Mouse (Mus musculus) lung, adult 18-20 months (tissue): ENCODE results near the gene Polr2e.
A peak's percentile ranks its signal among the peaks of the same experiment; 100 is the strongest.

ENCODE experiments used
- DNase-seq, 2 experiments: peaks; one replicate each; pipeline ENCODE4 v3.0.0; 2022; ENCODE audit warnings: mixed read lengths in 2 of 2

The Polr2e gene

DNA sequence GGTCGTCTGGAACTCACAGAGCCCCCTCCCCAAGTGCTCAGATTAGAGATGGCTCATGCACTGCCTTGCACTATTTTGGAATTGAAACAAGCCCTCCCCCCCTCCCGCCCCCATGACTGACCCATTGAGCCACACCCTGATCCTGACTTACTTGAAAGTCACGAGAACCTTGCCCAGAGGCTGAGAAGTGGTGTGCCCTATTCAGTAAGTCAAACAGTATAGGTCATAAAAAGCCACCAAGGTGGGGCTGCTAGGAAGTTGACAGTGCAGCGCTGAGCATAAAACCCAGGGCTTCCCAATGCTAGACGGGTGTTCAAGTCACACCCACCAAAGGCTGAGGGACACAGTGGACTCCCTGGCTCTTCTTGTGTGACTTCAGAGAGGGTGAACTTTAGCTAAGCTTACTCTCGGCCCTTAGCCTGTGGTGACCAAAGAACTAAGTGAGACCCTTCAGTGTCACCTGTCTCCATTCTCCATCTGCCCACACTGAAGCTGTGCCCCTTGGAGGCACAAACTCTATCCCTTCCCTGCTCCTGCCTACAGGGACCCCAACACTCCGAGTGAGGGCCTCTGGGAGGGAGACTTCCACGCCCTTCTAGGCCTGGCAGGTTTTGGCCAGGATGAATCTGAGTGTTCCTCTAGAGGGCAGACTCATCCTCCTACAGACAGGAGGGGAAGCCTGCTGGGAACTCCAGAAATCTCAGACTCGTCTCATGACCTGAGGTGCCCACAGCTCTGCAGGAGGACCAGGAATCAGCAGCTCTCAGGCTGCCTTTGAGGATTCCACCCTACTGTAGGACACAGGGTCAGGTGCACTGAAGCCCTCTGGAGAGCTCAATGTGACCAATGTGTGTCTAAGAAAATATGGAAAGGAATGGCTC is 5.8 kb downstream of the Polr2e start:
- DNase-seq, result peak; percentile 69 to 80

GRCm38 (mm10) chr10:80032799-80033480 is 6.7 kb downstream of the Polr2e start:
- peak; percentile 85 to 89 for DNase-seq

- DNase-seq, result no peak
Observed at GRCm38 (mm10) chr10:80030736-80031135, 8.9 kb downstream of the Polr2e start.

DNA sequence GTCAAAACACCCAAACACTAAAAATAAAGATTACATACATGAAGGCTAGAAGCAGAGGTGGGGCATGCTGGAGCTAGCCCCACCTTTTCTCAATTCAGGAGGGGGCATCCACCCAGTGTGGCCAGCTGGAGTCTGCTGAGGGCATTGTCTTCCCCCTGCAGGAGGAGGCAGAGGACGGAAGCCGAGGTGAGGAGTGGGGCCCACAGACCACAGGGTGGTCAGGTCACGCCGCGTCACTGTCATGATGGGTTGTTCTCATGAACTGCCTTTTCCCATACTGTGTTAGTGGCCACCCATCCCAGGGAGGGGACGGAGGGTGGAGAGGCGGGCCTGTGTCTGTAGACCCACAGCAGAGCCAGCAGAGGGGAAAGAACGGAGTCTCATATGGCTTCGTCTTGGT is 9.4 kb downstream of the Polr2e start:
- no peak for DNase-seq

- DNase-seq, result no peak
Observed at GRCm38 (mm10) chr10:80028521-80028846, 11.1 kb downstream of the Polr2e start.

DNA sequence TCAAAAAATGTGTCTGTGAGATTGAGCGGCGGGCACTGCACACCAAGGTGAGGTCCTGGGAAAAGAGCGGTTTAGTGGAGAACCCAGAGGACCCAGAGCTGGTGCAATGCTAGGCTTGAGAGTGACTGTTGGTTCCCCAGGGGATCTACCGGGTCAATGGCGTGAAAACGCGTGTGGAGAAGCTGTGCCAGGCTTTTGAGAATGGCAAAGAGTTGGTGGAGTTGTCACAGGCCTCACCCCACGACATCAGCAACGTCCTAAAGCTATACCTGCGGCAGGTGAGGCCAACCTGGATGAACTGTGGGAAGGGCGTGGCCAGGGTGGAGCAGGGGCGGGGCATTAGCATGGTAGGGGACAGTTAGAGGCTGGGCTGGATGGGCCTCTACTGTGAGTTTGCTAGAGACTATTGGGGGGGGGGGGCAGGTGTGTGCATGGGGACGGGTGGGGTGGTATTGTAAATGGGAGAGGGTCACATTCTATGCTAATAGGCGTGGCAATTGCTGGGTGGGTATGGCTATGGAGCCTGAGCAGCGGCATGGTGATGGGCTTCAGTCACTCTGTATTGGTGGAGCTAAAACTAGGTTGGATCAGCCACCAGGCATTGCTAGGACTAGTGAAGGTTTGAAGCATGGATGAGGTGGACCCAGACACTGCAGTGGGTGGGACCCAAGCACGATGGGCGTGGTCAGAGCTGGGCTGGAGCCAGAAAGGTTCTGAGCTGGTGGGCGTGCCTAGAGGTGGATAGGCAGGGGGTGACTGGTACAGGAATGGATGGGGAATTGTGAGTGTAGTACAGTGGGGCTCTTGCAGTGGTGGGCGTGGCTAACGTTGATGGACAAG is 11.7 kb downstream of the Polr2e start:
- DNase-seq, result no peak

DNA sequence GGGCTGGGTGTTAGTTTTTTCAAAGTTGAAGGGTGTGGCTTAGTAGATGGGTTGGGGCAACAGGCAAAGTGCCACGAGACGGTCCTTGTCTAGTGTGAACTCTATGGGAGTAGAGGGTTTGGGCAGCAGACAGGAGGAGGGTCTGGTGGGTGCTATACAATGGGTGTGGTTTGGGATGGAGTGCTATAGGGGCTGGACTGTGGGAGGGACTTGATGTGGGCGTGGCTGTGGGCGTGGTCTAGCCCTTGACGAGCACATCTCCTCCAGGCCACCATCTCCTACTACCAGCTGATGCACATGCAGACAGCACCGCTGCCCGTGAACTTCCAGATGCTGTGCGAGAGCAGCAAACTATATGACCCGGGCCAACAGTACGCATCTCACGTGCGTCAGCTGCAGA is 13.7 kb downstream of the Polr2e start:
- no peak for DNase-seq

DNA sequence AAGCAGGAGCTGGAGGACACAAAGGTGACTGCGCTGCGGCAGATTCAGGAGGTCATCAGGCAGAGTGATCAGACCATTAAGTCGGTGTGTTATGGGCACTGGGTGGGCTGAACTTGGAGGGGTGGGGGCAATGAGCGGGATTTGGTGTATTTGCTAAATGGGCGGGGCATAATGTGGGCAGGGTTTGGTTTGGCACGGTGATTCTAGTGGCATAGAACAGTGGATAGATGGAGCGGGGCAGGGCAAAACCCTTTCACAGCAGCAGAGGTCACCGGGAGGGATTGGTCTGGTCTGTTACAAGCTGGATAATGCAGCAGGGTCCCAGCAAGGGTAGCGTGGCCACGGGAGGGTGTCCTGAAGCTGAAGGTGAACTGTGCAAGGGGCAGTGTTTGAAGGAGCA is 14.1 kb downstream of the Polr2e start:
- no peak for DNase-seq

- no peak for DNase-seq
Observed at GRCm38 (mm10) chr10:80025044-80025347, 14.6 kb downstream of the Polr2e start.

DNA sequence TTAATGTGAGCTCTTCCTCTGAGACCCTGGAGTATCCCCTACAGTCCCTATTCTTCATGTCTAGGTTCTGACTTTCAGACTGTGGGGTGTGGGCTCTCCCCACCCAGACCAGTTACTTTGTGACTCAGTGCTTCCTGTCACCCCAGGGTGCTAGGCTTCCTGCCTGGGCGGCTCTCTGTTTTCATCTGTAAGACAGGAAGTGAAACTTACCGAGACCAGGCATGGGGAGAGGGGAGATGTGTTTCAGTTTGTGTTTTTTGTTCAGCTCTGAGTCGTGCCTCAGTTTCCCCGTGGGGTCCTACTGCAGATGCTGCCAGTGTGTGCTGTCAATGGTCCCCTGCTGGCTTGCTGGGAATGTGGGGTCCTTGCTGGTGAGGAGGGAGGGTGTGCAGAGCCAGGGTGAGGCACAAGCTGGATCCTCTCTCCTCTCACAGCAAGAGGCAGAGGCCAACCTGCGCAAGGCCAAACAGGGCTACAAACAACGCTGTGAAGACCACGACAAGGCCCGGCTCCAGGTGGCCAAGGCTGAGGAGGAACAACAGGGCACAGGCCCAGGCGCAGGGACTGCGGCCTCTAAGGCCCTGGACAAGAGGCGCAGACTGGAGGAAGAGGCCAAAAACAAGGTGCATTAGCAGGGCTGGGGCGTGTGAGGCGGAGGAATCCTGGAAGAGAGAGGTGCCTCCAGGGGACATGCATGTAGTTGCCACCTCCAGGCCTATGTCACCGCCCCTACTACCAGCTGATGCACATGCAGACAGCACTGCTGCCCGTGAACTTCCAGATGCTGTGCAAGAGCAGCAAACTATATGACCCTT is 15.2 kb downstream of the Polr2e start:
- peak; percentile 57 to 58 for DNase-seq

DNA sequence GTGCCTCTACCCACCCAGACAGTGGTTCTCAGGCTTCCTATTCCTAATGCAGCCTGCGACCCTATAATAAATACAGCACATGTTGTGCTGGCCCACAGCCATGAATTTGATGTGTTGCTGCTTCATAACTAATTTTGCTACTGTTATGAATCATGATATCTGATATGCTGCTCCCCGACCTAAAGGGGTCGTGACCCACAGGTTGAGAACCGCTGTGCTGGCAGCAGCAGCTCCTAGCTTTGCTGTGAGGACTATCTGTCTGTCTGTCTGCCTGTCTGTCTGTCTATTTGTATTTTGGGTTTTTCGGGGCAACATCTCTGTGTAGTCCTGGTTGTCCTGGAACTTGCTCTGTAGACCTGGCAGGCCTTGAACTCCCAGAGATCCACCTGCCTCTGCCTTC is 15.8 kb downstream of the Polr2e start:
- DNase-seq, result no peak

GRCm38 (mm10) chr10:80022806-80023205 is 16.8 kb downstream of the Polr2e start:
- DNase-seq, result no peak

DNA sequence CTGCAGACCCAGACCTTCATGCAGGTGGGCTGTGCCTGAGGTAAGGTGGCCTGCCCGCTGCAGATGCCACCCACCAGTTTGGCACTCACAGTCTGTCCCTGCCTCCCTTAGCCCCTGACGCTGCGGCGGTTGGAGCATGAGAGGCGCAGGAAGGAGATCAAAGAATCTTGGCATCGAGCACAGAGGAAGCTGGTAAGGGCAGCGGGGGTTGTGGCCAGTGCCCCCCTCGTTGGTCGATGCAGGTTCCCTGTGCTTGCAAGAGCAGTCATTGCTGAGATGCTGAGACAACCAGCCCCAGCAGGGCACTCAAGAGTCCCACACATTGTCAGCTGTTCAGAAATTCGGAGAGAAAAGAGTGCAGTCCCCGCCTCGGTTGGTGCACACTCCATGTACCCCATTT is 17.4 kb downstream of the Polr2e start:
- DNase-seq, result no peak

DNA sequence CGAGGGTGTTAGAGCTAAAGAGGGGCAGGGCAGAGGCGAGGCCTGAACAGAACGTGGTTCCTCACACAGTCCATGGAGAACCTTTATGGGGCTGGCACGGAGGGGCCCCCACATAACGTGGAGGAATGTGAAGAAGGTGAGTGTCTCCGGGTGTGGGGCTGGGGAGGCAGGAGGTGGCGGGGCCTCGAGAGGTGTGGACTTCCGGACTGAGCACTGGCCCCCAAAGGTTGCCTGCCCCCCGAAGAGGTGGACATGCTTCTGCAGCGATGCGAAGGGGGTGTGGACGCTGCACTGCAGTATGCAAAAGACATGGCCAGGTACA is 18.3 kb downstream of the Polr2e start:
- DNase-seq, result no peak

DNA sequence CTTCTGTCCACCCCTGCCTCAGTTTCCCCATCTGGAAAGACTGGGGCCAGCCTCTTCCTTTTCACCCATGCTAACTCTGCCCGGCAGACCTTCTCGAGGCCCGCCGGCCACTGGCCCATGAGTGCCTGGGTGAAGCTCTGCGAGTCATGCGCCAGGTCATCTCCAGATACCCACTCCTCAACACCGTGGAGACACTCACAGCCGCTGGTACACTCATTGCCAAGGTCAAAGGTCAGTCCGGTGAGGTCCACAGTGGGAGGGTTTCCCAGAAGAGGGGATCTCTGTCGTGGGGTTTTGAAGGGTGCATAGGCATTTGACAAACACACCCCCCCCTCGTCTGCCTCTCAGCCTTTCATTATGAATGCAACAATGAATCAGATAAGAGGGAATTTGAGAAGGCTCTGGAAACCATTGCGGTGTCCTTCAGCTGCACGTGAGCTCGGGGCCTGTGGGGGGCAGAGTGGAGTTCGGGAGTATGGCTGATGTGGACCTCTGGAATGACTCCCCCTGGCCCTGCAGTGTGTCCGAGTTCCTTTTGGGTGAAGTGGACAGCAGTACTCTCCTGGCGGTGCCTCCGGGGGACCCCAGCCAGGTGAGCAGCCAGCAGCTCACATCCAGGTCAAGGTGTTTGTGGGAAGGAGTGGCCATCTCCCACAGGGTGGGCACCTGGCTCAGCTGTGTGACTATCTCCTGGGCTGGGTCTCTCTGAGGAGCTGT is 18.8 kb downstream of the Polr2e start:
- DNase-seq, result no peak

- DNase-seq, result no peak
Observed at GRCm38 (mm10) chr10:80020191-80020590, 19.4 kb downstream of the Polr2e start.

DNA sequence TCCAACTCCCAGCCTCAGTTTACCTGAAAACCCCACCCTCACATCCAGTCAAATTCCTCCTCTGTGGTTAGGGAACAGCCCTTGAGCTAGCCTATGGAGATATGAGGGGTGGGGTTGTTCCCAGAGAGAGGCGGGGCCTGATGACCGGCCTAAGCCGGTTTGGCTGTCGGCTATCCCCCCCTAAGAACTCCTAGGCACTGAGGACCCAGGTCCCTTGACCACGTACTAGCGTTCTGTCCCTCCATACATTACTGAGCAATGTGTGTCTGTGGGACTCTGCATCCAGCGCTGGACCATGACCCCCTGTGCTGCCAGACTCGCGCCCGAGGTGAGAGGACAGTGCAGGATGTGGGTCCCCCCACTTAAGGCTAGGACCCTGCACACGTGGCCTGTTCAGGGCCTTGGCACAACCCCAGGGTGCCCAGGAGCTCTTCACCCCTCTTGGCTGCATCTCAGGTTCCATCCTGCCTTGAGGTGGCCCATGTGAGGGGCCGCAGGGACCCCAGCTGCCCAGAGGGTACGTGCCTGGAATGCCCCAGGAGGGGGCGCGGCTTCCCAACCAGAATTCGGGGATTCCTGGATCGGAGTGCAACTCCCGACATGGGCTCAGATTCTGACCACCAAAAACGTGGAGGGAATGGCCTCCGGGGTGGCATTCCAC is 20.0 kb downstream of the Polr2e start:
- DNase-seq, result peak in 1 of 2 experiments; percentile 44

- peak; percentile 74 to 82 for DNase-seq
Observed at GRCm38 (mm10) chr10:80018739-80019297, 20.8 kb downstream of the Polr2e start.

GRCm38 (mm10) chr10:80017771-80018170 is 21.8 kb downstream of the Polr2e start:
- no peak for DNase-seq

DNA sequence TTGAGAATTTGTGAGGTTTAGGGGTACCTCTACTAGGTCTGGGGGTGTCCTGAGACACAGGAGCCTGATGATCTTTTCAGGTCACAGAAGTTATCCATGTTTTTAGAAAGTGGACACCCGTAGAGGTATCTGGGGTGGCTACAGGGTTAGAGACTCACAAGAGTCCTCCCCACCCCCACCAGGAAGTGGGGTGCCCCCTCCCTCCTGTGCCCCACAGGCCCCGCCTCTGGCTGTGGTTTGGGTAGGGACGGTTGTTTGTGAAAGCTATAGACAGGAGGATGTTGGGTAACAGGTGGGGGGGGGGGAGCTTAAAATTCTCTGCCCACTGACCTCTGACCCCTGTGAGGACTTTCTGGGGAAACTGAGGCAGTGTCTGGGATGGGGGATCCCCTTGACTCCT is 22.2 kb downstream of the Polr2e start:
- DNase-seq, result peak; percentile 83 to 86

DNA sequence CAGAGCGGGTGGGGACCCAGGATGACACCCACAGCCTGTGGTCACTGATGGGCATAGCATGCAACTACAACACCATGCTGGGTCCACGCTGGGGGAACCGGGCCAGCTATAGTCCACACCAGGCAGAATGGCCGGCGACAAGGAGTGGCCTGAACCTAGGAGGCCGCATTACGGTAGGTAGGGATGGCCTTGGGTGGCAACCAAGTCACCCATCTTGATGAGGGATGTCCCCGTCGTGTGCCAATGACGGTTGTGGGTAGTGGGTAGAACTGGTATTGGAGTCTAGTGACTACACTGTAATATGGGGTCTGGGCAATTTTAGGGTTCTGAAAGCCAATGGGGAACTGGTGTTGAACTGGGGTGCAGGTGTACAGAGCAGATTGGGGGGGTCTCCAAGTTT is 22.7 kb downstream of the Polr2e start:
- no peak for DNase-seq
